Mouse (Mus musculus) stomach, postnatal 0 days (tissue): ENCODE measurements around the gene Gpr149. TPM values are rescaled to one million over a fixed set of nuclear protein-coding genes. Genes with fewer than 3 reads are reported as not detected.

Experiments
- ATAC-seq: fragments of 200-750 bp; cut with Nextera tagmentation; 2 replicates; pipeline ENCODE4 v1.8.0; 2017; ENCODE audit not compliant: low FRiP score, low TSS enrichment
- DNase-seq: peaks from one replicate; pipeline ENCODE4 v3.0.0-alpha.2; 2016; ENCODE audit warnings: low spot score
- H3K27ac ChIP-seq: fragments of 300-500 bp; sonication (generic); replicated peaks from 2 replicates; pipeline ENCODE4 v1.5.1; 2014; ENCODE audit warnings: mild to moderate bottlenecking, control low read depth
- H3K27me3 ChIP-seq: fragments of 300-500 bp; sonication (generic); 2 replicates; pipeline ENCODE4 v1.6.1; 2014; ENCODE audit warnings: low read length; ENCODE audit not compliant: control insufficient read depth, insufficient read depth
- H3K36me3 ChIP-seq: fragments of 300-500 bp; sonication (generic); 2 replicates; pipeline ENCODE4 v1.6.1; 2014; ENCODE audit warnings: low read length, mixed read lengths; ENCODE audit not compliant: control insufficient read depth, insufficient read depth
- H3K4me1 ChIP-seq: fragments of 300-500 bp; sonication (generic); replicated peaks from 2 replicates; pipeline ENCODE4 v1.6.1; 2014; ENCODE audit warnings: antibody characterized with exemption; ENCODE audit not compliant: control insufficient read depth, insufficient read depth
- H3K4me2 ChIP-seq: fragments of 300-500 bp; sonication (generic); replicated peaks from 2 replicates; pipeline ENCODE4 v1.6.1; 2014; ENCODE audit warnings: low read depth, mild to moderate bottlenecking, control low read depth, moderate library complexity
- H3K4me3 ChIP-seq: fragments of 300-500 bp; sonication (generic); 2 replicates; pipeline ENCODE4 v1.5.1; 2014; ENCODE audit warnings: low read depth, low read length, control low read depth
- H3K9ac ChIP-seq: fragments of 300-500 bp; sonication (generic); 2 replicates; pipeline ENCODE4 v1.6.1; 2014; ENCODE audit warnings: mild to moderate bottlenecking, low read length, control low read depth, mixed read lengths
- H3K9me3 ChIP-seq: fragments of 300-500 bp; sonication (generic); 2 replicates; pipeline ENCODE4 v1.6.1; 2016; ENCODE audit warnings: low read length; ENCODE audit not compliant: control insufficient read depth
- CTCF ChIP-seq: IDR thresholded peaks from 2 replicates; pipeline ENCODE4 v1.5.1; 2016; ENCODE audit warnings: antibody characterized with exemption, low read depth, mild to moderate bottlenecking, moderate library complexity
- EP300 ChIP-seq: optimal IDR thresholded peaks from 2 replicates; pipeline ENCODE3; 2016; ENCODE audit warnings: antibody characterized with exemption
- WGBS: fragments of 180-500 bp; shearing (Covaris S2); extraction: QIAGEN DNeasy Blood & Tissue Kit; methylation state at CpG from one replicate; pipeline ENCODE4 v1.1.7; 2014; 5-methylcytosine and 5-hydroxymethylcytosine counted together
- polyA plus RNA-seq: library from polyadenylated mRNA; unstranded; fragments of >200 nt; fragmentation: Nextera tagmentation; extraction: Ambion mirVana; gene quantifications from 2 replicates; pipeline ENCODE4 v1.2.1, GENCODE M21; 2015

The Gpr149 gene
- polyA plus RNA-seq, 1 experiment from 2014 or later = 0.04 TPM

GRCm38 (mm10) chr3:62602466-62602865 is 2.5 kb downstream of the Gpr149 start:
- Histone ChIP-seq H3K4me1 (no peaks in the 10 kb centered on the region), H3K4me3 (no peak overlapping the region), H3K9ac (no peak overlapping the region), H3K27ac (no peak overlapping the region), H3K4me2 (no peak overlapping the region), H3K27me3 (no peaks in the 10 kb centered on the region), H3K9me3 (no peaks in the 10 kb centered on the region), H3K36me3 (no peaks in the 10 kb centered on the region)
- WGBS = 69% methylated on average over 9 of the region's 9 CpGs
- no peak for ATAC-seq
- TF ChIP-seq EP300 = no peak
- no peak for TF ChIP-seq CTCF
- no peak for DNase-seq

- 26% methylated on average over 7 of the region's 7 CpGs for WGBS
- peak; percentile 23 for DNase-seq
- Histone ChIP-seq H3K27ac (no peak overlapping the region), H3K36me3 (no peaks in the 10 kb centered on the region), H3K9ac (no peak overlapping the region), H3K4me2 (no peak overlapping the region), H3K4me1 (no peaks in the 10 kb centered on the region), H3K9me3 (no peaks in the 10 kb centered on the region), H3K4me3 (no peak overlapping the region), H3K27me3 (no peaks in the 10 kb centered on the region)
- no peak for ATAC-seq
- TF ChIP-seq EP300 (no peak), CTCF (no peak)
These were observed 10.1 kb downstream of the Gpr149 start for GRCm38 (mm10) chr3:62594842-62595241.

GRCm38 (mm10) chr3:62585072-62585471 is 19.9 kb downstream of the Gpr149 start:
- no peak overlapping the region for H3K27ac ChIP-seq

GRCm38 (mm10) chr3:62527593-62527992 is 77.3 kb downstream of the Gpr149 start:
- Histone ChIP-seq H3K4me1 (no peaks in the 10 kb centered on the region), H3K27ac (no peak overlapping the region), H3K4me3 (no peak overlapping the region), H3K9me3 (no peaks in the 10 kb centered on the region), H3K4me2 (no peak overlapping the region), H3K27me3 (no peaks in the 10 kb centered on the region), H3K9ac (no peak overlapping the region), H3K36me3 (no peaks in the 10 kb centered on the region)
- no peak for ATAC-seq
- no peak for TF ChIP-seq EP300
- TF ChIP-seq CTCF = no peak
- WGBS = 55% methylated on average over 5 of the region's 5 CpGs
- DNase-seq = no peak

More at GRCm38 (mm10) chr3:62585072-62585471, 19.9 kb downstream of the Gpr149 start:
- TF ChIP-seq CTCF (no peak), EP300 (no peak)
- DNase-seq (no peak), ATAC-seq (no peak)
- 58% methylated on average over 1 of the region's 1 CpGs for WGBS
- H3K36me3 ChIP-seq = no peaks in the 10 kb centered on the region
- H3K27me3 ChIP-seq = no peaks in the 10 kb centered on the region
- H3K9ac ChIP-seq = no peak overlapping the region
- no peaks in the 10 kb centered on the region for H3K9me3 ChIP-seq
- no peaks in the 10 kb centered on the region for H3K4me1 ChIP-seq
- H3K4me2 ChIP-seq = no peak overlapping the region
- no peak overlapping the region for H3K4me3 ChIP-seq

GRCm38 (mm10) chr3:62527160-62527559 is 77.8 kb downstream of the Gpr149 start:
- no peaks in the 10 kb centered on the region for H3K9me3 ChIP-seq
- TF ChIP-seq EP300 (no peak), CTCF (peak; percentile 72)
- ATAC-seq (no peak), DNase-seq (no peak)
- no peaks in the 10 kb centered on the region for H3K27me3 ChIP-seq
- H3K36me3 ChIP-seq = no peaks in the 10 kb centered on the region
- H3K9ac ChIP-seq = no peak overlapping the region
- H3K4me1 ChIP-seq = no peaks in the 10 kb centered on the region
- H3K27ac ChIP-seq = no peak overlapping the region
- WGBS = 32% methylated on average over 4 of the region's 4 CpGs
- no peak overlapping the region for H3K4me2 ChIP-seq
- no peak overlapping the region for H3K4me3 ChIP-seq

GRCm38 (mm10) chr3:62507206-62507647 is 97.7 kb downstream of the Gpr149 start:
- Histone ChIP-seq H3K4me3 (peak overlapping the region; percentile 95), H3K27me3 (no peaks in the 10 kb centered on the region), H3K36me3 (no peaks in the 10 kb centered on the region), H3K4me2 (peak overlapping the region; percentile 40), H3K9ac (no peak overlapping the region), H3K4me1 (peaks cover 7% of the 10 kb centered on the region; the same call in 1 of the 2 replicates), H3K27ac (no peak overlapping the region), H3K9me3 (no peaks in the 10 kb centered on the region)
- WGBS = 42% methylated on average over 5 of the region's 5 CpGs
- no peak for TF ChIP-seq EP300
- no peak for TF ChIP-seq CTCF
- ATAC-seq = 0 out of 2 replicates have a peak, but pooled peaks have one; percentile 35
- no peak for DNase-seq
